Mouse (Mus musculus): ENCODE measurements at regions not wholly inside any gene's neighbourhood (a gene's known extent, or its start where the extent isn't known, plus 50 kb on each side); places are given as distances from the start of the nearest gene placed in this dataset.

- no peak for DNase-seq (ENCODE audit: low spot score)
Measured at GRCm38 (mm10) chr13:5787114-5787513, 74.2 kb upstream of the Klf6 start.

DNA sequence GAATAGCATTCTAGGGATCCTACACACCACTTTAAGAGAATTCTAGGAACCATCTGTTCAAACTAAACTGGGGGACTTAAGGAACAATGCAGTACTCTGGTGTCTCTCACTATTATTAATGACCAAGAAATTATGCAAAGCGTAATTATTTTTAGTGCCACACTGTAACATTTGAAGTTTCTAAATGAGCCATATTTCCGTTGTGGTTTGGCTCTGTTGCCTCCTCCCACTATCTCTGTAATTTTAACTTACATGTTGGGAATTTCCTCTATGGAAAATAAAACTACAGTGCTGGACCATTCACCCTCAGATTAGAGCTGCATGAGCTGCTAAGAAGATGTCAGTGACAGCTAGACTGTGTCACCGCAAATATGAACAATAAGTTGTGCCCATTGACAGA, 72.0 kb upstream of the Klf6 start:
- DNase-seq (ENCODE audit: low spot score) = no peak

- DNase-seq (ENCODE audit: low spot score) = no peak
Measured at GRCm38 (mm10) chr13:5802079-5802478, 59.2 kb upstream of the Klf6 start.

DNA sequence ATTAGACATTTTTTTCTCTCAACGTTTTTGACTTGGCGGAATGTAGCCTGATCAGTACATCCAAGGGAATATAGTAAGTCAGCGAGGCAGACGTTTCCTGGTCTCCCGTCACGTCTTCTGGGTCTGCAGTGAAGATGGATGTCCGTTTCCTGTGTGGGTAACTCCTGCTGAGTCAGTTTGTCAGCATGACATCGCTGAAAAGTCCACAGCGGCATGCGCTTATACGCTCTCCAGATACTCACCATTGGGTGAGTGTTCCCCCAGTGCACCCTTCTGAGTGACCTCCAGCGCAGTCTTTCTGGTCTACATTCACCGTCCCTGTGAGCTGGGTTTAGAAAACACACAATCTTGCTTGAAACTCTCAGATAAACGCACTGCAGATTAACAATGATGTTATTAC, 58.5 kb upstream of the Klf6 start:
- no peak for DNase-seq (ENCODE audit: low spot score)

DNA sequence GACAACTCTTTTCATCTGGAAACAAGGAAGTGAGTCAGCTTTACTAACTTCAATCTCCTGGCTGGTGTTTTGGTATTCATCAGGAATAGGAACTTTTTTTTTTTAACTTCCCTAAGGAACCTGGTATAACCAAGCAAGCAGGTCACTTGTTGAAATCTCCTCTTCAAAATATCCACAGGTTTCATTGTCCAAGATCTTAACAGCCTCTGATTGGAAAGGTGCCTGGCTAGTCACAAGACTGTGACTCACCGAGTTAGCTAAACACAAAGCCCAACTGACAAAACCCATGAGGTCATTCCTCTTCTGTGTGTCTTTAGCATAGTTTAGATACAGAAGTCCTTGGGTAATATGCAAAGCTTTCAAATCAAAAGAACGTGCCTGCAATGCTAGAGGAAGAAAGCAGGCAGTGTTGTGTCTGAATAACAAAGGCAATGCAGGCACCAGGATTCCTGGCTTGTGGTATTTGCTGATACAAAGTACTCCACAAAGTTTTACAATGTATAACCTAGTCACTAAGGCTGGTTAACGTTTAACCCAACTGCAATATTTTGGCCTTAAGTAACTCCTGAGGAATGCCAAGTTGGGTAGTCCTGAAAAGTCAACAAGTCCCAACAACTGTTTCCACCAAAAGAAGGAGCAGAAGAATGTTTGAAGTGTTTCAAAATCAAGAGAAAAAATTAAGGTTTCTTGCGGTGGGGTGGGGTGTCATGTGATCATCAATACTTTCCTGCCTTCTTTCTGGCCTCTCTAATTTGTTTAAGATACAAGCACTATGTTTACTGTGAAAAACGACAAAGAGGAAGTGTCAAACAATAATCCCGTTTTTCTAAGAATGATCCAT, 57.5 kb upstream of the Klf6 start:
- no peak for DNase-seq (ENCODE audit: low spot score)

GRCm38 (mm10) chr13:5804381-5804941, 56.8 kb upstream of the Klf6 start:
- DNase-seq (ENCODE audit: low spot score) = no peak

DNA sequence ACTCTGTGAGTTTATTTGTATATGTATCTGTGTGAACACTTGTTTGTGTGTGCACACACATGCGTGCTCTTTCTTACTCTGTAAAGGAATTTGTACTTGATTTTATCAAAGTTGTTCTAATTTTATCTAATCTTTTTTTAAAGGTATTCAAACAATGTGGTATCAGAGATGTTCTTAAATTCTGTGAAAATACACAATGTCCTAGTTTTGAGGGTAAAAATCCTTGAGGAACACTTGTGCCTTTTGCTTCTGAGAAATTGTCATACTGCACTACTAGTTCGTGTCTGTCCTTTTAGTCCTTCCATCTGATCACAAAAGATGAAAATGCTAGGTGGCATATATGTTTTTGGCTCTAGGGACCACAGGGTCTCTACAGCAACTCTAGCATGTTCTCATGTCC, 52.9 kb upstream of the Klf6 start:
- DNase-seq (ENCODE audit: low spot score) = no peak
